Mouse (Mus musculus) G1E (cell line): ENCODE data around the gene Lmntd1.

ENCODE experiments used
- CTCF ChIP-seq: IDR thresholded peaks from 2 replicates; pipeline ENCODE4 v1.5.1; 2012; ENCODE audit warnings: low read depth, low read length, inconsistent platforms, mixed read lengths
- GATA1 ChIP-seq: IDR thresholded peaks from 2 replicates; pipeline ENCODE4 v1.6.1; 2012; ENCODE audit warnings: borderline replicate concordance, low read length, inconsistent platforms, mixed read lengths
- TAL1 ChIP-seq: conservative IDR thresholded peaks from 2 replicates; pipeline ENCODE4 v1.6.1; 2012; ENCODE audit warnings: low read depth, low read length, inconsistent platforms, mixed read lengths

GRCm38 (mm10) chr6:145343457-145343856, 270.7 kb downstream of the Lmntd1 start:
- TF ChIP-seq CTCF (no peak), GATA1 (no peak), TAL1 (no peak)
